In the genomic region with DNA sequence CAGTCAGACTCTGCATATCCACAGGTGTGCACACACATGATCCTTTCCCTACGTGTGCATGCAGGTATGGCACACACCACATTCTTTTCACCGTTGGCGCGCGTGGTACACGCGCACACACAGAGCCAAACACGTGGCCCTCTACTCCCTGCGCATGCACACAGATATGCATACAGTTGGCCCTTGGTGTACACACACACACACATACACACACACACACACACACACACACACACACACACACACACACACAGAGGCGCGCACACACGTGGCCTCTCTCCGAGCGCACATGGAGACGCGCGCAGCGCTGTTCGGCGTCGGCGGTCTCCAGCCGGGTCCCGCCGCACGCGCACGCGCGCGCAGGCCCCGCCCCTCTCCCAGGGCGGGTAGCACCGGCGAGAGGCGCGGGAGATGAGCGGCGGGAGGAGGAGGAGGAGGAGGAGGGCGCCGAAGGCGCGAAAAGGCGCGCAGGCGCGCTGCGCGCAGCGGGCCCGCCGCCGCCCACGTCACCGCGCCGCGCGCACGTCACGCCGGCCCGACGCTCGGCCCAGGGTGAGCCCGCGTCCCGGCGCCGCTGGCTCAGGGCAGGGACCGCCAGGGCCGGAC, we compare ENCODE assay signal across 8 mouse cellular contexts. TPM values are rescaled to one million over a fixed set of nuclear protein-coding genes. Genes with fewer than 3 reads are reported as not detected.
DNase-seq lines count a peak whose midpoint lies in the region; ATAC-seq and TF ChIP-seq lines count a peak whose summit lies in the region.

A gene (plus strand): TSS at position 497 of the 606 bp plus-strand sequence.

- no peaks in the 10 kb centered on the region for H3K27me3 ChIP-seq in embryonic facial prominence, embryonic 13.5 days
- H3K27me3 ChIP-seq in heart, adult 2 months (ENCODE audit: control insufficient read depth, insufficient read depth, low read length), result no peaks in the 10 kb centered on the region
- no peaks in the 10 kb centered on the region for H3K27me3 ChIP-seq in limb, embryonic 13.5 days
- H3K27me3 ChIP-seq in midbrain, embryonic 16.5 days (ENCODE audit: control insufficient read depth, insufficient read depth, low read depth, low read length), result no peaks in the 10 kb centered on the region

- TF ChIP-seq EP300 in heart, adult 2 months (IDR thresholded peaks at IDR 0.05; ENCODE audit: insufficient read depth, low read depth, low read length), result no peak

- TF ChIP-seq CTCF in heart, adult 2 months (IDR thresholded peaks at IDR 0.05), result no peak

- under 1% methylated on average over 59 of the region's 72 CpGs for WGBS in embryonic facial prominence, embryonic 13.5 days
- WGBS in heart, adult 2 months, result 9% methylated on average over 59 of the region's 72 CpGs
- 1% methylated on average over 47 of the region's 72 CpGs for WGBS in limb, embryonic 13.5 days
- WGBS in midbrain, embryonic 16.5 days, result 1% methylated on average over 13 of the region's 72 CpGs

- TF ChIP-seq POLR2A in heart, adult 2 months (IDR thresholded peaks at IDR 0.05; ENCODE audit: insufficient read depth, low read depth, low read length), result no peak

- H3K4me2 ChIP-seq in embryonic facial prominence, embryonic 13.5 days, result peak within 1 kb of the TSS; percentile 79
- peak within 1 kb of the TSS; percentile 83 for H3K4me2 ChIP-seq in limb, embryonic 13.5 days (replicated peaks)
- peak within 1 kb of the TSS; percentile 86 for H3K4me2 ChIP-seq in midbrain, embryonic 16.5 days (ENCODE audit: low read length)

- intact Hi-C loops in heart, adult 2 months (cut with DNase I), result no loop called here

- peaks cover 31% of the 10 kb centered on the region for H3K36me3 ChIP-seq in embryonic facial prominence, embryonic 13.5 days
- H3K36me3 ChIP-seq in heart, adult 2 months (ENCODE audit: control insufficient read depth, insufficient read depth, low read length), result no peaks in the 10 kb centered on the region
- peaks cover 30% of the 10 kb centered on the region for H3K36me3 ChIP-seq in limb, embryonic 13.5 days
- peaks cover 7% of the 10 kb centered on the region; the same call in 1 of the 2 replicates for H3K36me3 ChIP-seq in midbrain, embryonic 16.5 days (ENCODE audit: control insufficient read depth, insufficient read depth, low read length)

- peak within 1 kb of the TSS; percentile 85 for H3K4me3 ChIP-seq in embryonic facial prominence, embryonic 13.5 days
- peak within 1 kb of the TSS; percentile 62 for H3K4me3 ChIP-seq in heart, adult 2 months
- H3K4me3 ChIP-seq in limb, embryonic 13.5 days, result peak within 1 kb of the TSS; percentile 95
- H3K4me3 ChIP-seq in midbrain, embryonic 16.5 days (ENCODE audit: low read depth, low read length), result peak within 1 kb of the TSS; percentile 64

- H3K27ac ChIP-seq in embryonic facial prominence, embryonic 13.5 days, result peak within 1 kb of the TSS; percentile 80
- H3K27ac ChIP-seq in heart, adult 2 months, result peak within 1 kb of the TSS; percentile 26
- peak within 1 kb of the TSS; percentile 79 for H3K27ac ChIP-seq in limb, embryonic 13.5 days
- peak within 1 kb of the TSS; percentile 67 for H3K27ac ChIP-seq in midbrain, embryonic 16.5 days (ENCODE audit: low read length)

- H3K9ac ChIP-seq in embryonic facial prominence, embryonic 13.5 days, result peak within 1 kb of the TSS; percentile 97
- peak within 1 kb of the TSS; percentile 73 for H3K9ac ChIP-seq in heart, adult 2 months (ENCODE audit: low read depth, low read length)
- peak within 1 kb of the TSS; percentile 98 for H3K9ac ChIP-seq in limb, embryonic 13.5 days
- peak within 1 kb of the TSS; percentile 79 for H3K9ac ChIP-seq in midbrain, embryonic 16.5 days (ENCODE audit: low read depth, low read length)

- peak; percentile 89 for ATAC-seq in embryonic facial prominence, embryonic 13.5 days (ENCODE audit: insufficient number of reproducible peaks, insufficient read depth, low FRiP score, low TSS enrichment, low read depth)
- ATAC-seq in limb, embryonic 13.5 days (ENCODE audit: low FRiP score, low read depth), result peak; percentile 93
- peak; percentile 95 for ATAC-seq in midbrain, embryonic 16.5 days

- H3K4me1 ChIP-seq in embryonic facial prominence, embryonic 13.5 days, result peaks cover 13% of the 10 kb centered on the region
- H3K4me1 ChIP-seq in heart, adult 2 months (ENCODE audit: control insufficient read depth, insufficient read depth, low read length), result peaks cover 4% of the 10 kb centered on the region
- H3K4me1 ChIP-seq in limb, embryonic 13.5 days, result peaks cover 22% of the 10 kb centered on the region
- H3K4me1 ChIP-seq in midbrain, embryonic 16.5 days (ENCODE audit: control insufficient read depth, insufficient read depth, low read length), result peaks cover 16% of the 10 kb centered on the region

- peak; percentile 92 for DNase-seq in 3134 (ENCODE audit: extremely low read depth, insufficient read length, low spot score)
- DNase-seq in adrenal gland, postnatal 36 days, result peak; percentile 90 to 92
- DNase-seq in heart, adult 2 months, result peak; percentile 83 to 89
- DNase-seq in kidney, adult 8-10 months, result peak; percentile 68 to 80
- peak; percentile 67 to 90 for DNase-seq in spleen, postnatal 10 days (ENCODE audit: low spot score in 2 of 2)

- H3K9me3 ChIP-seq in embryonic facial prominence, embryonic 13.5 days, result no peaks in the 10 kb centered on the region
- H3K9me3 ChIP-seq in limb, embryonic 13.5 days, result no peaks in the 10 kb centered on the region
- no peaks in the 10 kb centered on the region for H3K9me3 ChIP-seq in midbrain, embryonic 16.5 days (replicated peaks; ENCODE audit: control insufficient read depth, low read length, poor library complexity, severe bottlenecking)

- H3K79me2 ChIP-seq in heart, adult 2 months (replicated peaks; ENCODE audit: control insufficient read depth, insufficient read depth, low read length), result no peaks in the 10 kb centered on the region

RNA-seq across cellular contexts. Expression of the gene that starts here (rescaled TPM):
- total RNA-seq in adrenal gland, postnatal 36 days (2021), result 10 to 100 TPM; 52.5 to 66.5 TPM
- polyA plus RNA-seq in embryonic facial prominence, embryonic 13.5 days (2015; fragmentation: Nextera tagmentation; extraction: Ambion mirVana), result 164 and 166 TPM in 2 replicates
- 10 to 100 TPM; 35.1 to 41.7 TPM for total RNA-seq in heart, adult 2 months (2021)
- 19.3 and 40.8 TPM in 2 replicates for polyA plus RNA-seq in heart, adult 2 months (2012; rRNA removed)
- 157 and 161 TPM in 2 replicates for polyA plus RNA-seq in limb, embryonic 13.5 days (2015; fragmentation: Nextera tagmentation; extraction: Ambion mirVana)
- polyA plus RNA-seq in midbrain, embryonic 16.5 days (2015; fragmentation: Nextera tagmentation; extraction: Ambion mirVana), result 87.2 and 96.5 TPM in 2 replicates

Comparison
In these comparisons a context has a peak if more than half of its experiments do, and no peak if none do; other contexts are left out.
1. Peak in every context shown above with its lines: DNase-seq, ATAC-seq, H3K4me3 ChIP-seq and H3K27ac ChIP-seq.
2. H3K27ac ChIP-seq: peak in every context shown above with its lines; median percentile 80 in embryonic facial prominence, embryonic 13.5 days; 79 in limb, embryonic 13.5 days; 67 in midbrain, embryonic 16.5 days; 26 in heart, adult 2 months.